Mouse (Mus musculus) limb, embryonic 14.5 days (tissue): ENCODE data around the gene Dpy19l1. TPM values are rescaled to one million over a fixed set of nuclear protein-coding genes. Genes with fewer than 3 reads are reported as not detected.

Experiments
- ATAC-seq: fragments of 200-750 bp; cut with Nextera tagmentation; 2 replicates; pipeline ENCODE4 v1.8.0; 2017; ENCODE audit warnings: low read depth, moderate number of reproducible peaks, moderate TSS enrichment; ENCODE audit not compliant: low FRiP score
- DNase-seq: peaks from one replicate; pipeline ENCODE4 v3.0.0-alpha.2; 2015; ENCODE audit warnings: low spot score
- H3K27ac ChIP-seq: fragments of 300-500 bp; sonication (generic); replicated peaks from 2 replicates; pipeline ENCODE4 v1.5.1; 2014; ENCODE audit warnings: low read depth, mild to moderate bottlenecking, low read length, moderate library complexity, mixed read lengths
- H3K27me3 ChIP-seq: fragments of 300-500 bp; sonication (generic); 2 replicates; pipeline ENCODE4 v1.6.1; 2014; ENCODE audit warnings: low read length, mixed read lengths; ENCODE audit not compliant: control insufficient read depth, insufficient read depth
- H3K36me3 ChIP-seq: fragments of 300-500 bp; sonication (generic); 2 replicates; pipeline ENCODE4 v1.6.1; 2014; ENCODE audit warnings: mild to moderate bottlenecking, low read length, moderate library complexity, mixed read lengths; ENCODE audit not compliant: control insufficient read depth, insufficient read depth
- H3K4me1 ChIP-seq: fragments of 300-500 bp; sonication (generic); 2 replicates; pipeline ENCODE4 v1.6.1; 2014; ENCODE audit warnings: antibody characterized with exemption, low read length, mixed read lengths; ENCODE audit not compliant: control insufficient read depth, insufficient read depth
- H3K4me2 ChIP-seq: fragments of 300-500 bp; sonication (generic); replicated peaks from 2 replicates; pipeline ENCODE4 v1.6.1; 2014; ENCODE audit warnings: low read depth, mild to moderate bottlenecking, low read length, moderate library complexity; ENCODE audit not compliant: severe bottlenecking
- H3K4me3 ChIP-seq: fragments of 300-500 bp; sonication (generic); replicated peaks from 2 replicates; pipeline ENCODE4 v1.5.1; 2014; ENCODE audit warnings: low read length
- H3K9ac ChIP-seq: fragments of 300-500 bp; sonication (generic); 2 replicates; pipeline ENCODE4 v1.6.1; 2014; ENCODE audit warnings: mild to moderate bottlenecking, low read depth, low read length, moderate library complexity; ENCODE audit not compliant: severe bottlenecking
- H3K9me3 ChIP-seq: fragments of 300-500 bp; sonication (generic); 2 replicates; pipeline ENCODE4 v1.6.1; 2016; ENCODE audit warnings: low read length; ENCODE audit not compliant: control insufficient read depth
- POLR2A ChIP-seq: fragments of 200-500 bp; IDR thresholded peaks from 2 replicates; pipeline ENCODE4 v1.8.0; 2012; ENCODE audit warnings: inconsistent platforms, mild to moderate bottlenecking, moderate library complexity, borderline replicate concordance; ENCODE audit not compliant: insufficient read depth, insufficient read length; ENCODE audit errors: extremely low read depth
- WGBS: fragments of 180-500 bp; shearing (Covaris S2); extraction: QIAGEN DNeasy Blood & Tissue Kit; methylation state at CpG from one replicate; pipeline ENCODE4 v1.1.7; 2014; 5-methylcytosine and 5-hydroxymethylcytosine counted together
- polyA plus RNA-seq, 2 experiments: library from polyadenylated mRNA; depleted of rRNA in 1 of 2; stranded (reverse) in 1 of 2; unstranded in 1 of 2; fragments of >200 nt; fragmentation: Nextera tagmentation in 1 of 2; extraction: Ambion mirVana in 1 of 2; gene quantifications; 2 replicates each; pipeline versions ENCODE4 v1.2.1 to v1.2.3; 2012 to 2014

Gene Dpy19l1
- polyA plus RNA-seq, 2 experiments: 25.5 to 41.3 TPM

- Histone ChIP-seq H3K4me2 (no peak overlapping the region), H3K4me3 (no peak overlapping the region), H3K27me3 (no peaks in the 10 kb centered on the region), H3K9me3 (no peaks in the 10 kb centered on the region), H3K36me3 (peaks cover 20% of the 10 kb centered on the region), H3K4me1 (no peaks in the 10 kb centered on the region), H3K9ac (no peak overlapping the region), H3K27ac (no peak overlapping the region)
- DNase-seq (no peak), ATAC-seq (no peak)
- WGBS: 93% methylated on average over 1 of the region's 1 CpGs
- no peak for TF ChIP-seq POLR2A
Measured at GRCm38 (mm10) chr9:24421888-24422287, 81.1 kb downstream of the Dpy19l1 start.

DNA sequence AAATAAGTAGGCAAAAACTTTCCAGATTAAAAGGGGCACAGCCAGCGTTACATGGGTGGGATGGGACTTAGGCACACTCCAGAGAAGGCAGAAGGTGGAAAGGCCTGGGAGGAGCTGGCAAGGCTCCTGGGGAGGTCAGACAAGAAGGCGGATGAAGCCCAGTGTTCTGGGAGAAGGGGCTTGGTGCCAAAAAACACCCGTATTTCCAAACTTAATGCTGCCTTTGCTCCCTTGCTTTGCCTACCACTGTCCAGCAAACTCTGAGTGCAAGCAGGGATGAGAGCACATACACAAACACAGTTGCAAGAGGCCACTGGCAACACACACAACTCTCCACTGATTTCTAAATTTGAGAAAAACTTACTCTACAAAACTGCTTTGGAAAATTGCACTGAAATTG is 81.7 kb downstream of the Dpy19l1 start:
- H3K4me3 ChIP-seq: no peak overlapping the region
- no peak for DNase-seq
- no peak overlapping the region for H3K27ac ChIP-seq
- H3K36me3 ChIP-seq: peaks cover 20% of the 10 kb centered on the region
- no peaks in the 10 kb centered on the region for H3K27me3 ChIP-seq
- TF ChIP-seq POLR2A: no peak
- H3K9ac ChIP-seq: no peak overlapping the region
- no peaks in the 10 kb centered on the region for H3K4me1 ChIP-seq
- ATAC-seq: no peak
- 83% methylated on average over 3 of the region's 3 CpGs for WGBS
- no peak overlapping the region for H3K4me2 ChIP-seq
- no peaks in the 10 kb centered on the region for H3K9me3 ChIP-seq

DNA sequence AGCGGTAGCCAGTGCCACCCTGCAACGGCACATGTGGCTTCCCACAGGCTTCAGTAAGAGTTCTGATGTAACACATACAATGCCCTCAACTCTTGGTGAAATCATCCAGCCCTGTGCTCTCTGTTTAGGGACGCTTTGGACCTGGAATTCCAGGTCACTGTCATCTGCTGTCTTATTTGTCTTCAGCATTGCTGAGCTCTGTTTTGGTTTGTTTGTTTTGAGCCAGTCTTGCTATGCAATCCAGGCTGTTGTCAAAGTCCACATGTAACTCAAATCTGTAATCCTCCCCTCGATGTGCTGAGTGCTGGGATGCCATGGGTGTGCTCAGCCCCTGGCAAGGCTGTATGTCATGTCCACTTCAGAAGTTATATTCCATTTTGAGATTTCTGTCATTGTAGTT is 82.8 kb downstream of the Dpy19l1 start:
- WGBS: 97% methylated on average over 4 of the region's 4 CpGs
- Histone ChIP-seq H3K4me2 (no peak overlapping the region), H3K4me3 (no peak overlapping the region), H3K27me3 (no peaks in the 10 kb centered on the region), H3K36me3 (peaks cover 20% of the 10 kb centered on the region), H3K27ac (no peak overlapping the region), H3K9ac (no peak overlapping the region), H3K9me3 (no peaks in the 10 kb centered on the region), H3K4me1 (no peaks in the 10 kb centered on the region)
- DNase-seq (no peak), ATAC-seq (no peak)
- no peak for TF ChIP-seq POLR2A

- Histone ChIP-seq H3K9me3 (no peaks in the 10 kb centered on the region), H3K36me3 (peaks cover 24% of the 10 kb centered on the region), H3K27me3 (no peaks in the 10 kb centered on the region), H3K4me2 (no peak overlapping the region), H3K4me1 (no peaks in the 10 kb centered on the region), H3K27ac (no peak overlapping the region), H3K9ac (no peak overlapping the region), H3K4me3 (no peak overlapping the region)
- ATAC-seq (no peak), DNase-seq (no peak)
- no peak for TF ChIP-seq POLR2A
- WGBS: 86% methylated on average over 5 of the region's 5 CpGs
Measured at GRCm38 (mm10) chr9:24418281-24418680, 84.7 kb downstream of the Dpy19l1 start.

DNA sequence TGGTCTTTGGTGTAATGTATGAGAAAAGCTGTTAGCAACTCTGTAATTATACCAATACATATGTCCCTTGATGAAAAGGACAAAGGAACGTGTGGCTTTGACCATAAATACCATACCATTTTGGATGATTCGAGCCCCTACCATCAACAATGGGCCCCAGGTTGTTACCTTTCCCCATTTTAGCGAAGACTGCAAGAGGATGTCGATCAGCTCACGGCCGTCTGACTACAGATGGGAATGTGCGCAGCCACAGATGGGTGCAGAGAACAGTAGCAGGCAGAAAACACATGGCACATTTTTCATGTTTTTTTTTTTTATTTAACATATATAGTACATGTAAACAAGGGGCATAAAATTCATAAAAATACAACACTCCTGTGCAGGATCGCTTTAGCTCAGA is 91.5 kb downstream of the Dpy19l1 start:
- H3K27ac ChIP-seq: no peak overlapping the region
- H3K9ac ChIP-seq: no peak overlapping the region
- DNase-seq (no peak), ATAC-seq (no peak)
- no peaks in the 10 kb centered on the region for H3K9me3 ChIP-seq
- TF ChIP-seq POLR2A: no peak
- H3K4me2 ChIP-seq: no peak overlapping the region
- no peak overlapping the region for H3K4me3 ChIP-seq
- H3K36me3 ChIP-seq: peaks cover 13% of the 10 kb centered on the region
- no peaks in the 10 kb centered on the region for H3K27me3 ChIP-seq
- 90% methylated on average over 8 of the region's 8 CpGs for WGBS
- no peaks in the 10 kb centered on the region for H3K4me1 ChIP-seq

GRCm38 (mm10) chr9:24410439-24410838 is 92.5 kb downstream of the Dpy19l1 start:
- DNase-seq: no peak
- H3K4me3 ChIP-seq: no peak overlapping the region
- peaks cover 13% of the 10 kb centered on the region for H3K36me3 ChIP-seq
- ATAC-seq: no peak
- 76% methylated on average over 1 of the region's 1 CpGs for WGBS
- no peak overlapping the region for H3K4me2 ChIP-seq
- H3K9me3 ChIP-seq: no peaks in the 10 kb centered on the region
- no peak overlapping the region for H3K9ac ChIP-seq
- H3K4me1 ChIP-seq: no peaks in the 10 kb centered on the region
- no peaks in the 10 kb centered on the region for H3K27me3 ChIP-seq
- no peak for TF ChIP-seq POLR2A
- H3K27ac ChIP-seq: no peak overlapping the region
